Mouse (Mus musculus) limb, embryonic 13.5 days (tissue): ENCODE results near the gene Atp7a. TPM values are rescaled to one million over a fixed set of nuclear protein-coding genes. Genes with fewer than 3 reads are reported as not detected.

Experiments
- ATAC-seq: fragments of 200-750 bp; cut with Nextera tagmentation; 2 replicates; pipeline ENCODE4 v1.8.0; 2017; ENCODE audit warnings: low read depth, moderate number of reproducible peaks, moderate TSS enrichment; ENCODE audit not compliant: low FRiP score
- H3K27ac ChIP-seq: fragments of 300-500 bp; sonication (generic); 2 replicates; pipeline ENCODE4 v1.5.1; 2015; ENCODE audit warnings: inconsistent platforms, mild to moderate bottlenecking, moderate library complexity
- H3K27me3 ChIP-seq: fragments of 300-500 bp; sonication (generic); 2 replicates; pipeline ENCODE4 v1.6.1; 2015; ENCODE audit warnings: mild to moderate bottlenecking, inconsistent platforms
- H3K36me3 ChIP-seq: fragments of 300-500 bp; sonication (generic); 2 replicates; pipeline ENCODE4 v1.6.1; 2015; ENCODE audit warnings: inconsistent platforms, mild to moderate bottlenecking, moderate library complexity
- H3K4me1 ChIP-seq: fragments of 300-500 bp; sonication (generic); 2 replicates; pipeline ENCODE4 v1.6.1; 2015; ENCODE audit warnings: inconsistent platforms
- H3K4me2 ChIP-seq: fragments of 300-500 bp; sonication (generic); replicated peaks from 2 replicates; pipeline ENCODE4 v1.6.1; 2015; ENCODE audit warnings: inconsistent platforms, mild to moderate bottlenecking, moderate library complexity
- H3K4me3 ChIP-seq: fragments of 300-500 bp; sonication (generic); 2 replicates; pipeline ENCODE4 v1.5.1; 2015; ENCODE audit warnings: moderate library complexity, mild to moderate bottlenecking, inconsistent platforms
- H3K9ac ChIP-seq: fragments of 300-500 bp; sonication (generic); 2 replicates; pipeline ENCODE4 v1.6.1; 2015; ENCODE audit warnings: mild to moderate bottlenecking, inconsistent platforms
- H3K9me3 ChIP-seq: fragments of 300-500 bp; sonication (generic); 2 replicates; pipeline ENCODE4 v1.6.1; 2016; ENCODE audit warnings: inconsistent platforms
- WGBS: fragments of 180-500 bp; shearing (Covaris S2); methylation state at CpG from one replicate; pipeline ENCODE4 v1.1.7; 2015; 5-methylcytosine and 5-hydroxymethylcytosine counted together
- polyA plus RNA-seq: library from polyadenylated mRNA; unstranded; fragments of >200 nt; fragmentation: Nextera tagmentation; extraction: Ambion mirVana; gene quantifications from 2 replicates; pipeline ENCODE4 v1.2.1, GENCODE M21; 2015

Gene Atp7a
- polyA plus RNA-seq, 1 experiment from 2014 or later = 36.7 TPM

GRCm38 (mm10) chrX:106085564-106085963, 58.5 kb downstream of the Atp7a start:
- Histone ChIP-seq H3K4me1 (no peaks in the 10 kb centered on the region), H3K27me3 (no peaks in the 10 kb centered on the region), H3K9ac (no peak overlapping the region), H3K9me3 (no peaks in the 10 kb centered on the region), H3K4me2 (no peak overlapping the region), H3K27ac (no peak overlapping the region), H3K36me3 (peaks cover 4% of the 10 kb centered on the region), H3K4me3 (no peak overlapping the region)
- 85% methylated on average over 2 of the region's 2 CpGs for WGBS
- no peak for ATAC-seq

GRCm38 (mm10) chrX:106092939-106093338, 65.9 kb downstream of the Atp7a start:
- Histone ChIP-seq H3K9me3 (no peaks in the 10 kb centered on the region), H3K27ac (no peak overlapping the region), H3K36me3 (peaks cover 5% of the 10 kb centered on the region; the same call in 1 of the 2 replicates), H3K4me2 (peak overlapping the region; percentile 16; the same call in 1 of the 2 replicates), H3K27me3 (no peaks in the 10 kb centered on the region), H3K4me3 (no peak overlapping the region), H3K4me1 (peaks cover 4% of the 10 kb centered on the region; the same call in 1 of the 2 replicates), H3K9ac (no peak overlapping the region)
- WGBS = 28% methylated on average over 5 of the region's 5 CpGs
- ATAC-seq = peak; percentile 67

- Histone ChIP-seq H3K4me3 (no peak overlapping the region), H3K27ac (no peak overlapping the region), H3K27me3 (no peaks in the 10 kb centered on the region; the same call in 1 of the 2 replicates), H3K9me3 (no peaks in the 10 kb centered on the region), H3K4me2 (no peak overlapping the region), H3K4me1 (no peaks in the 10 kb centered on the region), H3K36me3 (peaks cover 20% of the 10 kb centered on the region), H3K9ac (no peak overlapping the region)
- ATAC-seq = no peak
- 41% methylated on average over 2 of the region's 2 CpGs for WGBS
Observed at GRCm38 (mm10) chrX:106105464-106105863, 78.4 kb downstream of the Atp7a start.

GRCm38 (mm10) chrX:106113881-106114280, 86.8 kb downstream of the Atp7a start:
- H3K4me3 ChIP-seq = no peak overlapping the region
- no peak for ATAC-seq
- no peaks in the 10 kb centered on the region for H3K9me3 ChIP-seq
- H3K27me3 ChIP-seq = no peaks in the 10 kb centered on the region; the same call in 1 of the 2 replicates
- H3K4me1 ChIP-seq = no peaks in the 10 kb centered on the region
- H3K4me2 ChIP-seq = no peak overlapping the region
- H3K9ac ChIP-seq = no peak overlapping the region
- 91% methylated on average over 4 of the region's 4 CpGs for WGBS
- H3K36me3 ChIP-seq = peaks cover 14% of the 10 kb centered on the region
- H3K27ac ChIP-seq = no peak overlapping the region

GRCm38 (mm10) chrX:106114674-106115073, 87.6 kb downstream of the Atp7a start:
- Histone ChIP-seq H3K4me2 (no peak overlapping the region), H3K9me3 (no peaks in the 10 kb centered on the region), H3K36me3 (peaks cover 18% of the 10 kb centered on the region), H3K4me3 (no peak overlapping the region), H3K4me1 (no peaks in the 10 kb centered on the region), H3K9ac (no peak overlapping the region), H3K27me3 (no peaks in the 10 kb centered on the region; the same call in 1 of the 2 replicates), H3K27ac (no peak overlapping the region)
- ATAC-seq = no peak
- 83% methylated on average over 1 of the region's 1 CpGs for WGBS

GRCm38 (mm10) chrX:106122823-106123222, 95.7 kb downstream of the Atp7a start:
- Histone ChIP-seq H3K27ac (no peak overlapping the region), H3K4me2 (no peak overlapping the region), H3K27me3 (peaks cover 8% of the 10 kb centered on the region; the same call in 1 of the 2 replicates), H3K4me3 (no peak overlapping the region), H3K9ac (no peak overlapping the region), H3K4me1 (no peaks in the 10 kb centered on the region), H3K9me3 (no peaks in the 10 kb centered on the region), H3K36me3 (peaks cover 15% of the 10 kb centered on the region)
- 77% methylated on average over 2 of the region's 2 CpGs for WGBS
- ATAC-seq = no peak

- Histone ChIP-seq H3K4me2 (no peak overlapping the region), H3K9me3 (no peaks in the 10 kb centered on the region), H3K4me3 (no peak overlapping the region), H3K36me3 (peaks cover 7% of the 10 kb centered on the region), H3K27me3 (peaks cover 8% of the 10 kb centered on the region; the same call in 1 of the 2 replicates), H3K4me1 (no peaks in the 10 kb centered on the region), H3K9ac (no peak overlapping the region), H3K27ac (no peak overlapping the region)
- WGBS = 62% methylated on average over 6 of the region's 6 CpGs
- ATAC-seq = no peak
Observed at GRCm38 (mm10) chrX:106128283-106128682, 101.2 kb downstream of the Atp7a start.

- ATAC-seq = no peak
- no peak overlapping the region for H3K27ac ChIP-seq
Observed at GRCm38 (mm10) chrX:106129877-106130276, 102.8 kb downstream of the Atp7a start.

GRCm38 (mm10) chrX:106134916-106135315, 107.8 kb downstream of the Atp7a start:
- H3K9me3 ChIP-seq = no peaks in the 10 kb centered on the region
- no peaks in the 10 kb centered on the region for H3K36me3 ChIP-seq
- H3K4me1 ChIP-seq = no peaks in the 10 kb centered on the region
- H3K9ac ChIP-seq = no peak overlapping the region
- no peak overlapping the region for H3K27ac ChIP-seq
- no peak overlapping the region for H3K4me3 ChIP-seq
- no peak overlapping the region for H3K4me2 ChIP-seq
- 0 out of 2 replicates have a peak, but pooled peaks cover 3% of the 10 kb centered on the region for H3K27me3 ChIP-seq
- ATAC-seq = no peak
- 74% methylated on average over 3 of the region's 3 CpGs for WGBS

More at GRCm38 (mm10) chrX:106129877-106130276, 102.8 kb downstream of the Atp7a start:
- no peak overlapping the region for H3K4me2 ChIP-seq
- no peaks in the 10 kb centered on the region for H3K9me3 ChIP-seq
- H3K4me3 ChIP-seq = no peak overlapping the region
- peaks cover 5% of the 10 kb centered on the region; the same call in 1 of the 2 replicates for H3K27me3 ChIP-seq
- H3K4me1 ChIP-seq = no peaks in the 10 kb centered on the region
- 94% methylated on average over 4 of the region's 4 CpGs for WGBS
- peaks cover 7% of the 10 kb centered on the region; the same call in 1 of the 2 replicates for H3K36me3 ChIP-seq
- H3K9ac ChIP-seq = no peak overlapping the region

GRCm38 (mm10) chrX:106135484-106135883, 108.4 kb downstream of the Atp7a start:
- Histone ChIP-seq H3K4me3 (no peak overlapping the region), H3K4me2 (no peak overlapping the region), H3K9me3 (no peaks in the 10 kb centered on the region), H3K4me1 (no peaks in the 10 kb centered on the region), H3K9ac (no peak overlapping the region), H3K27me3 (0 out of 2 replicates have a peak, but pooled peaks cover 3% of the 10 kb centered on the region), H3K36me3 (no peaks in the 10 kb centered on the region), H3K27ac (no peak overlapping the region)
- no peak for ATAC-seq
- WGBS = 79% methylated on average over 4 of the region's 4 CpGs

- Histone ChIP-seq H3K9me3 (no peaks in the 10 kb centered on the region), H3K9ac (no peak overlapping the region), H3K4me2 (no peak overlapping the region), H3K27me3 (0 out of 2 replicates have a peak, but pooled peaks cover 3% of the 10 kb centered on the region), H3K27ac (no peak overlapping the region), H3K4me1 (no peaks in the 10 kb centered on the region), H3K36me3 (no peaks in the 10 kb centered on the region), H3K4me3 (no peak overlapping the region)
- WGBS = 62% methylated on average over 12 of the region's 12 CpGs
- ATAC-seq = no peak
Observed at GRCm38 (mm10) chrX:106135916-106136575, 109.0 kb downstream of the Atp7a start.

GRCm38 (mm10) chrX:106139309-106140070, 112.4 kb downstream of the Atp7a start:
- H3K4me1 ChIP-seq = no peaks in the 10 kb centered on the region
- WGBS = 79% methylated on average over 13 of the region's 13 CpGs
- H3K9me3 ChIP-seq = no peaks in the 10 kb centered on the region

More at GRCm38 (mm10) chrX:106139309-106140070, 112.4 kb downstream of the Atp7a start:
- 0 out of 2 replicates have a peak, but pooled peaks cover 3% of the 10 kb centered on the region for H3K27me3 ChIP-seq
- H3K4me3 ChIP-seq = no peak overlapping the region
- no peak overlapping the region for H3K9ac ChIP-seq
- no peaks in the 10 kb centered on the region for H3K36me3 ChIP-seq
- no peak overlapping the region for H3K27ac ChIP-seq
- no peak for ATAC-seq
- H3K4me2 ChIP-seq = no peak overlapping the region
